Mouse (Mus musculus) heart, adult 11 months (tissue): Measurements from ENCODE around the gene Gm10097.
A peak's percentile ranks its signal among the peaks of the same experiment; 100 is the strongest.

ENCODE experiments used
- DNase-seq: peaks from one replicate; pipeline ENCODE4 v3.0.0; 2022

Gene Gm10097

DNA sequence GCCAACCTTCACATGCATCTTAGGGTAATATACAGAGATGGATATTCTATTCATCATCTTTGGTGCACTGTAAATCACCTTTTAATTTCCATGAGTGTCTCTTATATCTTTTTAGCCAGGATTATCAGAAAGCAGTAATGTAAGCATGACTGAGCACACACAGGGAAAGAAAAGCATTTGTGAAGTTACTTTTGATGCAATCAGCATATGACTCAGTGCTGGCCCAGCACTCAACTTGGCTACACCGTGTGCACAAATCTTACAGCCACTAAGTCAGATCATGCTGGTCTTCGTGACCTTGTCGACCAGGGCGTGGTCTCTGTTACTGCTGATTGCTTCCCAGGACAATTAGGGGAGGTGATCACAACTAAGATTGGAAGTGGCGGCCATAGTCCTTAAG lies 16.8 kb downstream of the Gm10097 start:
- DNase-seq: no peak

DNA sequence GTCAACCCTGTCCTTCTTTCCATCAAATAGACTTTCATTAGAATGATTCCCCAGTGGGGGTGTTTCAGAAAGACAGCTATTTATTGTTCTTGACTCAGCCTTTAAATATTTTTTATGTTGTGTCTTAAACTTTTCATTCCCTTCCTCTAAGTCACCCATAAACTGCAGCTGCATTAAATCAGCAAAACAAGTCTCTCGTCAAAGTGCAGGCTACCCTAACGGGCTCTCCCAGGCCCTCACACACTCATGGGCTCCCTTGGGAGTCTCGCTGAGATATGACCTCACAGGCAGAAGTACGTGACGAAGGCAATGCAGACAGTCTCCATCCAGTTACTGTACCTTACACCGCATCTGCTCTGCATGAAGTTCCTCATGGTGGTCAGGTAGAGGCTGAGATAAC lies 17.3 kb downstream of the Gm10097 start:
- DNase-seq: peak; percentile 46

DNA sequence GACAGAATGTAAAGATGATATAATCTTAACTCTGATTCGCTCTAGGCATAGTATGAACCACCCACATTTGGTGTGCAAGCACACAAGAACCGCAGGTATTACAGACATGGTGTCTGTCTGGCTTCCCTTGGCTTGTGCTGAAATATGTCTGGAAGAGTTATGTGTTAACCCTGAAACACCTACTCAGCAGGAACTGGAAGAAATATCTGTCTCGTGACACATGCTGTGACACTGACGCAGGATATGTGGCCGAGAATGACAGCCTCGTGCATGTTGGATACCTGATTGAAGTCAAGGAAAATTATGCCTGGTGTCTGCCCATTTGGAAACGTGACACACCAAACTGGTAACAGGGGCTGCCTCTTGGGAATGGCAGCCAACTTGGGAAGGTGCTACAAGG lies 18.3 kb downstream of the Gm10097 start:
- peak; percentile 85 for DNase-seq

DNA sequence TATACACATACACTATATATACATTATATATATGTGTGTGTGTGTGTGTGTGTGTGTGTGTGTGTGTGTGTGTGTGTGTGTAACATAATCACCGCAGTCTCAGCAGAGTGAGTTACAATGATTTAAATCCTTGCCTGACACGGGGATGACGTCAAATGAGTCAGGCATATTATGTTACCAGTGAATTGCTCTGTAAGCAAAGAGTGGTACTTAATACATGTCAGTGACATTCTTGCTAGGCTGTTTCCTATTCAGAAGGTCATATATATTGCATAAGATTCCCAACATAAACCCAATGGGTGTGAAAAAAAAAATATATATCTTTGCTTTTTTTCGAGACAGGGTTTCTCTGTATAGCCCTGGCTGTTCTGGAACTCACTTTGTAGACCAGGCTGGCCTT lies 20.1 kb downstream of the Gm10097 start:
- no peak for DNase-seq

DNA sequence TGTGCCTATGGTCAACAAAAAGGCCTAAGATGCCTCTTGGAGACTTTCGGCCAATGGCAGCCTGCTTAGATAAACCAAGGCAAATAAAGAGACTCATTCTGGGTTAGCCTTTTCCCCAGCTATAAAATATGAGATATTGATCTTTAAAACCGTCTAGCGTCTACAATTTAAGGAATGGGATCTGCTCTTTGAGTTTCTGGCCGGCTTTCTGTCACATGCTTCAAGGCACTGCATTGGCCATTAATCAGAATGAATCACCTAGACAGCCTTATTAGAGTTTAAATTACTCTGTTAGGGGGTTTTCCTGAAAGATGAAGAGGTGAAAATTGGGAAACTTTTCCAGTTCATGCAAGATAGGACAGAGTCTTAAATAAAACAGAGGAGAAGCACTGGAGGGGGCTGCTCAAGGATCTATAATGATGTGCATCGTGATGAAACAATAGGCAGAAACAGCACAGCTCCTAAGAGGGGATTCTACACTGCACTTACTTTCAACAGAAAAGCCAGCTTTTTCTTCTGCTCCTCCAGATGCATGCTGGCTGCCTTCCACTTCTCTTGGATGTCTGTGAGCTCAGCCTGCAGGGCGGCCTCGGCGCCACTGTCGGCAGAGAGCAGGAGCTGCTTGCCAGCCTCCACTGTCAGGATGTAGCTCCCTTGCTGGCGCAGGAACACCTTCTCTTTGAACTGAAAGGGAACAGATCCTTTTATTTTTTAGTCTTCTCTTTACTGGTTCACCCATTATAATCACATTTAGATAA lies 28.2 kb downstream of the Gm10097 start:
- peak; percentile 91 for DNase-seq

DNA sequence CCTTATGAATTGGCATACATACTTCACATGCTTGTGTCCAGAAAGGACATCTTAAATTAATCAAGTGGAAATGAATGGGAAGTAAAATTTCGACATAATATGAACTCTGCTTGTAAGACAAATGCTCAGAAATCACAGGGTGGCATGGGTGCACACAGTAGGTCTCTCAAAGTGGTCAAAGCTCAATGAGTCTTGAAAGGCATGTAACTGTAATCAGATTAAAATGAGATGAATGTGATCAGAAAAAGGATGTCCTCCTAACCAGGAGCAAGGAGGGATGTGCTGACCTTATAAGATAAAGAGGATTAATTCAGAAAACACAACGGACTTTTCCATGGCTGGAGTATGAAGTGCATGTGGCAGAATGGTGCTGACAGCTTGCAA lies 28.8 kb downstream of the Gm10097 start:
- DNase-seq: no peak

DNA sequence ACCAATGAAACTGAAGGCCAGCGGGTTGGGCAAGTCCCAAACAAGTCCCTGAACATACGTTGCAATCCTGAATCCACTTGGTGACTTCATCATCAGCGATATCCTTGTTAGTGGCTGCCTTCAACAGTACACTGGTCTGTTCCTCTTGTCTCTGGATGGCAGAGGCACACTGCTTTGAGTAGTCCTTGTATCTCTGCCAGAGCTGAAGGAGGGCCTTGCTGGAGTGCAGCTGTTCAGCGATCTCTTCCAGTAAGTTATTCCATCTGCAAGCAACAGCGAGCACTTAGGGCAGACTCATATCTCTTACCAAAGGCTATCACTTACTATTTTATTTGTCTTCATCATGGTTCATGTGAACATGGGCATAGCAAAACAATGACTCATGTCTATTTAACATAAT lies 41.8 kb downstream of the Gm10097 start:
- DNase-seq: no peak

DNA sequence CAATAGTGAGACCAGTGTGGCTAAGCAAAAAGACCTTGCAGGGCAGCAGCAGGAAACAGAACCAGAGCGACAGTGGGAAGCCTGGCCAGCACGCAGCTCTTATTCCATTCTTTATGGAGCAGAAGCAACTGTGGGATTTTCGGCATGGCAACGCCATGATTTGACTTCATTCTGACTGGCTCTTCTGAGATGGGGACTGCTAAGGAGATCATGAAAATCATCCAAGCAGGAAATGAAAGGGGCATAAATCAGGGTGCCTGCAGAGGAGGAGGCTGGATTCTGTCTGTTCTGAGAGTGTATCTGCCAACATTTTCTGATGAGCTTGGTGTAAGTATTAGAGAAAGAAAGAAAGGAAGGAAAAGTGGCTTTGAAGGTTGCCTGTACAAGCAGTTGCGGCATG lies 47.2 kb downstream of the Gm10097 start:
- no peak for DNase-seq

DNA sequence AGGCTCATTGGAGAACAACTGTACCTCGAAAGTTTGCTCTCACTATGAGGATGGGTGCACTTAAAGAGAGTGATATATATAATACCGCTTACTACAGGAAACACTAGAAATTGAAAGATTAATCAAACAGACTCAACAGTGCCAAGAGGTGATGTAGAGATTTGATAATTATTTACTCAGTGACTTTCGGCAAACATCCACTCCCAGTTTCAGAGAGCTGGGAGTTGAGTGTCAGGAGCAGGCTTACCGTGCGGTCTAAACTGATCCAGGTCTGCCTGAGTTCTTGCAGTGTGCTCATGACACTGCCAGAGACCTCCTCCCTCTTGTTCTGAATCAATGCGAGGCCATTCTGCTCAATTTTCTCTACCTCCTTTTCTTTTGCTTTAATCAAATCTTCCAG lies 47.7 kb downstream of the Gm10097 start:
- DNase-seq: no peak
